Mouse (Mus musculus) gonadal fat pad, adult 2 months (tissue): ENCODE data around the gene Zfp217. TPM values are rescaled to one million over a fixed set of nuclear protein-coding genes. Genes with fewer than 3 reads are reported as not detected.

Source experiments
- DNase-seq: peaks from one replicate; pipeline ENCODE4 v3.0.0-alpha.2; 2012; ENCODE audit warnings: low read depth
- polyA plus RNA-seq: library from polyadenylated mRNA; depleted of rRNA; stranded (reverse); fragments of >200 nt; gene quantifications from 2 replicates; pipeline ENCODE4 v1.2.3, GENCODE M21; 2012

The Zfp217 gene
- polyA plus RNA-seq, 1 experiment, result 12.4 TPM

DNA sequence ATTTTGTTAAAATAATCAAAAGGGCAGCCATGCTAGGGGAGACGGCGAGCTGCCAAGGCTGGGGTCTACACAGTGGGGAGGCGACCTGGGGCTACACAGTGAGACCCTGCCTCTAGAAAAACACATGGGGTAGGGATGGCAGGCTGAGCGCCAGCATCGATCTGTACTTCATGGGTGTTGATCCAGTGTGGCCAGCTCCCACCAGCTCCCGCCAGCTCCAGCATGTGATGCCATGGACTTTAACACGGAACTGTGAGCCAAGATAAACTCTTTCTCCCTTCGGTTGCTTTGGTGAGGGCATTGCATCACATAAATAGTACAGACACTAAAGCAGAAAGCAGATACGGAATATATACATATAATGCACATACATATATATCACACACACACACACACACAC, 53.0 kb downstream of the Zfp217 start:
- no peak for DNase-seq

DNA sequence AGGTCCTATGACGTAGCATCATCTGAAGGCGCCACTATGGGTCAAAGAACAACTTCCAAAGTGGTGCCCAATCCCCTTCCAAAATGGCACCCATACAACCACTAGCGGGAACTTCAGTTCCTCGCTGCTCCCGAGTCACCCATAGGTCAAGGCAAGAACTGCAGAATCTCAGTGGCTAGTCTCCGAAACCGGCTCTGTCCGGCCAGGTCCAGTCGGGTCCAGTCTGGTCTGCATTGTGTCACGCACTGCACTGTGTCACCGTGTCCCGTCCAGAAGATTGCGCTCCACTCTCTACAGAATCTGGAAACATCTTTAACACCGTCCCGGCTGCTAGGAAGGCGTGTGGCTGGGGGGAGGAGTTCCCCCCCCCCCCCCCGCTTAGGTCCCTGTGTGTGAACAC, 53.7 kb downstream of the Zfp217 start:
- DNase-seq, result no peak

DNA sequence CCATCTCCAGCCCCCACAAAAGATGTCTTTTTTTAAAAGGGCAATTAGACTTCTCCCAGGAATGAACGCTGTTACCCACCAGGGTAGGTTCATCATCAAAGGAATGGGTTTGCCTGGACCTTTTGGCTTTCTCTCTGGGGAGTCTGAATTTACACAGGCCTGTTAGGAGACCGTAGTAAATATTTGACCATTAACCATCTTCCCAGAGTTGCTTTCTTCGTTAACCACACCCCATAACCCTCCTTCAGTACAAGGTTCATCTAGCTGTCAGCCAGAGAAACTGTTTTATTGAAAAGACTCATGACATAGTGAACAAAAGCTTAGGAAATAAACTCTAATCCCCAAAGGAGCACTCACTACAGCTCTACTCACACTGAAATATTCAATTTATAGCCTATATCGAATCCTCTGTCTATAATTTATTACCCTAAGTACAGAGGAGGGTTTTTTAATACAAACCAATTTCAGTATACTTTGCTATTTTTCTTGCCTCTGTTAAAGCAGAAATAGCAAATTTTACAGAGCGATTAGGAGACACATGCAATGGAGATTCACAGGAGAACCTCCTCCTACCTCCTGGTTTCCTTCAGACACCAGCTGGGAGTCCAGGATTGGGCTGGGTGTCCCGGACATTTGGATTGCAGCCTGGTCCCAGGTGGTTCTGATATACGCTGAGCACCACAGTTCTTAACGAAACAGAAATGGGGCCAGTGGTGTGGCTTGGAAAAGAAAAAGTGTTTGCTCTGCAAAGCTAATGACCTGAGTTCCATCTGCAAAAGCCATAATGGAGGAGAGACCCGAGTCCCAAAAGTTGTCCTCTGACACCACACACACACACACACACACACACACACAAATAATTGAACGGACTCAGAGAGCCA, 56.1 kb downstream of the Zfp217 start:
- no peak for DNase-seq

DNA sequence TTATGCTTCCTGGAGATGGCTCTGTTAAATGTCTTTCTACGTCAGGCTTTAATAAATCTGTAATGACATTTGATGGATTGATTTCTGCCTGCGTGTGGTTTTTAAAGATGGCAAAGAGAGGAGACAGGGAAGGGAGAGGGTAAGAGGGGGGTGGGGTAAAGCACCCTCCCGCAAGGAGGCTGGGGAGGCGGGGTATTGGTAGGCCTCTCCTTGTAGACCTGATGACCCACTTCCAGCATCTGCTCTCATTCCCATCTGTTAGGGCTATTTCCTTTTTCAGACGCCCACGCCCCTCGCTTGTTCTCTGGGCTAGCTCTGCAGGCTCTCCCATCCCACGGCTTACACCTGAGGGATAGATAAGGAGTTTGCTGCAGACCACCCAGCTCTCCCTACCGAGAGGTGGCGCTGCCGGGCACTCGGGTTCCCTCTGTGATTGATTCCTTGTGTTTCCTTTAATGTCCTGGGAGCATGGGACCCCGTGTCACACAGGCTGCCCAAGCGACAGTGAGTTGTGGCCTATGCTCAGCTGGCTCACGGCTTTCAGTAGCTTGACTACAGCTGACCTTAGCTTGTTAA, 69.4 kb downstream of the Zfp217 start:
- no peak for DNase-seq

DNA sequence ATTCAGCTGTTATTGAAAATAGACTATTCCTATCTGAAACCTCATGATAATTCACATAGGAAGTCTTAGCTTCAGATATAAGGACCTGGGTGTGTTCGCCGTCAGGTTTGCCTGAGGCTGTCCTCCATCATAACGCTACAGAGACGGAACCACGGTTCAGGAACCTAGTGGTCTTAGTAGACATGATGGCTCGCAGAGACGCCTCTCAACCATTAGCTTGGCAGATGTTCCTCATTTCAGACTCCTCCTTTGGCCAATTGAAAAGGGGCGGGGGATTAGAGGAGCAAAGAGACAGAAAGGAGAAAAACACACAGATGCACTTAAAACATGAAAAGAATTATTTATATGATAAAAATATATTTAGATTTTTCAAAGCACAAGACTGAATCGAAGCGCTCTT, 69.9 kb downstream of the Zfp217 start:
- DNase-seq, result no peak

DNA sequence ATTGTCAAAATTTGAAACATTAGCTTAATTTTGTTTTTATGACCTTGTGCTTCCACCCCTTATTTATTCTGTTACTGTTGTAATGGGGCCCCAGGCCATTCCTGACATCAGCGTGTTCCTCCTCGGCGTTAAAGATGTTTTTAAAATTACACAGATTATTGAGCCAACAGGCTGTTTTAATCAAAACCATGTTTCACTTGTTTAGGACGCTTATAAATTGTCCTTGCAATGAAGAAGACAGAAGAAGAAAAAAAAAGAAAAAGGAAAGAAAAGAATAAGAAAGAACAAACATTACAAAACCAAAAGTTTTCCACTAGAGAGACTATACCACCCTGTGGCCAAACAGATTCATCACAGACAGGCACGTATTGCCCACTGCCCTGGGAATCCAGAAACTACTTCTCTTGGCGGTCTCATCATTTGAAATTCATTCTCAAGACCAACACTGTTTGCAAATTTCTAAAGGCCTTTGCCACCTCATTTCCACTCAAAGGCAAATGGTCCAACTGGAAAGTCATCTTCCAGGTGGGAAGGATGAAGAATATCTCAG, 70.9 kb downstream of the Zfp217 start:
- DNase-seq, result no peak

DNA sequence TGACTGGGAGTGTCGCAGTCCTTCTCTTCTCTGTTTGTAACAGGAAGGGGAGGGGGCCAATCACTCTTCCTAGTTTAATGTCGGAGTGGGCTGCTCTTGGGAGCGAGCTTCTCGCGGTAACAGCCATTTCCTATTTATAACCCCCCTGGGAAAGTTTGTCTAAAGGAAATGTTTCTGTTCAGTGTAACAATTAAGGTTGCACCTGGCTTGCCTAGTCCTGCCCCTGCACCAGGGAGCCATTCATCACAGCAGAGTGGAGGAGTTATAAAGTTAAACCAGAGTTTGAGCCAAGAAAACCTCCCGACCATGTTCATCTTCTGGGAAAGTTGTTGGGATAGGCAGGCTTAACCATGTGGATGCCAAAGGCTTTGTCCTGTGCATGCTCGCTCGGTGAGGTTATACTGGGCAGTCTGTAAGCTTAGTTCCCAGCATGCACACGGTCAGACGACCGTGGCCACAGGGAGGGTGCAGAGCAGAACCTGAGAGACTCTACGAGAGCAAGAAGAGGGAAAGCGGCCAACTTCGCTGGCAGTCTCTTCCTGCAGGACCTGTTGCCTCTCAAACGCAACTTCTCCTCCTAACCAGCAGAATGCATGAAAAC, 77.2 kb downstream of the Zfp217 start:
- DNase-seq, result peak; percentile 24

DNA sequence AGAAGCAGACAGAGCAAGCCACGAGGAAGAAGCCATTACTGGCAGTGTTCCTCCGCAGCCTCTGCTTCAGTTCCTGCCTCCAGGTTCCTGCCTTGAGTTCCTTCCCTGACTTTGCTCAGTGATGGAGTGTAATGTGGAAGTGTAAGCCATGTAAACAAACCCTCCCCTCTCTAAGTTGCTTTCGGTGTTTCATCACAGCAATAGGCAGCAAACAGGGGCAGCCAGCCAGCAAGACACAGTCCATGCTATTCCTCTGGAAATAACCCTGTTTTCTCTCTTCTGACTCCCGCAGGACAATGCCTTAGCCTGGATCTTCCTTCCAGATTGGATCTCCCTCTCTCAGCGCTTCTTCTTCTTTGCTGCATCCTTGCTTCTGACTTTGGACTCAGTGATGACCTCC, 77.9 kb downstream of the Zfp217 start:
- no peak for DNase-seq

DNA sequence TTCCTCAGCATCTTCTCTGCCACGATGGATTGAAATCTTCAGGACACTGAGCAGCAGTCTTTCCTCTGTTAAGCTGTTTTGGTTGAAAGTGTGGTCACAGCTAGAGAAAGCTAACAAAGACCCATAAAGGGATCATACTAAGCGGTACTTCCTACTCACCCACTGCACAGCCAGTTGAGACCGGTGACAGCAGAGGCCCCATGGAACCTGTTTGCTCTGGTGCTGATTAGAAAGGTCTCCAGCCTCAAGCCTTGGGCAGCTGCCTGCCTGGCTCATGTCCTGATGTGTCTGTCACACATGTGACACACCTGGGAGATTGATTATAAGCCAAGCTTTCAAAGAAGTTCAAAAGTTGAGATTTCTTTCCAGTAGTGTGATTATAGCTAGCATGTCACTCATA, 85.5 kb downstream of the Zfp217 start:
- no peak for DNase-seq

DNA sequence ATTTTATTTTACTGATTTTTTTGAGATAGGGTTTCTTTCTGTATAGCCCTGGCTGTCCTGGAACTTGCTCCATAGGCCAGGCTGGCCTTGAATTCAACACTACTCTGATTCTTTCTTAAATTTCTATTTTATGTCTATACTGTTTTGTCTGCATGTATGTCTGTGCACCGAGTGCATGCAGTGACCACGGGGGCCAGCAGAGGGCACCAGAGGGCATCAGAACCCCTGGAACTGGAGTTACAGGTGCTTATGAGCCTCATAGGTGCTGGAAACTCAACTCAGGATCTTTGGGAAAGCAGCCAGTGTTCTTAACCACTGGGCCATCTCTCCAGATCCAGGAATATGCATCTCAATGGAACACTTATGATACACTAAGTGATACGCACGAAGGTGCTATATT, 87.8 kb downstream of the Zfp217 start:
- no peak for DNase-seq

DNA sequence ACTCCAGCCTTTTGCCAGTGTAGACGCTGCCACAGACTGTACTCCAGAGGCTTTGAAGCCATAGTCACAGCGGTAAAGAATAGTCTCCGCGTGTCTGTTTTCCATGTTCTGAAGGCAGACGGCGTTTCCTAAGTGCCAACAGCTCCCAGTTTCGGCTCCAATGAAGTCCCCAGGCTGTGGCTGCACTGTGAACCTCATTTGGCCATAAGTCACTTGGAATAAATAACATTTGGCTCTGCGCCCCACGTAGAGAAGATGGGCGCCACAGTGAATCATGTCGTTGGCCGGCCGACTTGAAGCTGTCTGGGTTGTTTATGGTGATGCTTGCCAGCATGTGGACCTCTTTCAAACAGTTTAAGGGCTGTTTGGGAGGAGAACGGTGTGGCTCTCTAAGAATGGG, 89.1 kb downstream of the Zfp217 start:
- DNase-seq, result no peak
